Mouse (Mus musculus): ENCODE data around the gene Alg11.

DNA sequence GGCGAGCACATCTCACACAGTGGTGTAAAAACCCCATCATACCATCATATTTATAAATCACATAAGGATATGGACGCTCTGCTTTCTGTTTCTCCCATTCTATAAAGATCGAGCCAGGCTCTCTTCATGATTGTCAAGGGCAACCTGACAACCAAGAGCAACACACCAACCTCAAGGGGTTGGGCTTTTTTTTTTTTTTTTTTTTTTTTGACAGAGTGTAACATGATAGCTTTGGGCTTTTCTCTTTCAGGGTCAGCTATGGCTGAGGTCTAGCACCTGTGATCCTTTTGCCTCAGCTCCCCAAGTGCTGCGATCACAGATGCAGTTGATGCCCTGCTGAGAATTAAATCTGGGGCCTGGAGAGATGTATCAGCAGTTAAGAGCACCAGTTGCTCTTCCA, 46.5 kb downstream of the Alg11 start:
- no peak for TF ChIP-seq CTCF (IDR thresholded peaks at IDR 0.05; ENCODE audit: borderline replicate concordance, insufficient read depth, low read depth, low read length)
- TF ChIP-seq POLR2A (IDR thresholded peaks at IDR 0.05; ENCODE audit: borderline replicate concordance, insufficient read depth, low read length): no peak

Measured in cerebellum, adult 2 months (tissue).